Mouse (Mus musculus): ENCODE measurements around the gene Olfr97. TPM values are rescaled to one million over a fixed set of nuclear protein-coding genes. Genes with fewer than 3 reads are reported as not detected.
A peak's percentile ranks its signal among the peaks of the same experiment; 100 is the strongest.
"Not testable (repeated sequence)": the region's sequence is repeated elsewhere in the genome, so short reads cannot be mapped to it uniquely, and the experiment has no call there.

Olfr97 gene
- polyA plus RNA-seq (2015; fragmentation: Nextera tagmentation; extraction: Ambion mirVana) = not detected in 2 replicates

GRCm38 (mm10) chr17:37237230-37237629 is at the start of gene Olfr97:
Gene Olfr97 (minus strand): TSS chr17:37237330.
- H3K4me2 ChIP-seq; H3K36me3 ChIP-seq; H3K27ac ChIP-seq (replicated peaks); H3K4me1 ChIP-seq; H3K4me3 ChIP-seq; H3K27me3 ChIP-seq (replicated peaks); H3K9me3 ChIP-seq; ATAC-seq (ENCODE audit: extremely low read depth, insufficient number of reproducible peaks, low FRiP score, low TSS enrichment); H3K9ac ChIP-seq: not testable (repeated sequence)
- 74% methylated on average over 2 of the region's 2 CpGs for WGBS

GRCm38 (mm10) chr17:37283360-37283759 is 46.2 kb upstream of the Olfr97 start, which contains the start of gene Olfr99:
Gene Olfr99 (minus strand): TSS chr17:37283460.
- Histone ChIP-seq H3K27ac (replicated peaks) (no peak within 1 kb of the TSS), H3K4me1 (no peaks in the 10 kb centered on the region), H3K4me3 (no peak within 1 kb of the TSS), H3K4me2 (no peak within 1 kb of the TSS), H3K9me3 (no peaks in the 10 kb centered on the region), H3K9ac (no peak within 1 kb of the TSS), H3K36me3 (no peaks in the 10 kb centered on the region), H3K27me3 (replicated peaks) (no peaks in the 10 kb centered on the region)
- ATAC-seq (ENCODE audit: extremely low read depth, insufficient number of reproducible peaks, low FRiP score, low TSS enrichment) = no peak
- WGBS = 66% methylated on average over 1 of the region's 1 CpGs

DNA sequence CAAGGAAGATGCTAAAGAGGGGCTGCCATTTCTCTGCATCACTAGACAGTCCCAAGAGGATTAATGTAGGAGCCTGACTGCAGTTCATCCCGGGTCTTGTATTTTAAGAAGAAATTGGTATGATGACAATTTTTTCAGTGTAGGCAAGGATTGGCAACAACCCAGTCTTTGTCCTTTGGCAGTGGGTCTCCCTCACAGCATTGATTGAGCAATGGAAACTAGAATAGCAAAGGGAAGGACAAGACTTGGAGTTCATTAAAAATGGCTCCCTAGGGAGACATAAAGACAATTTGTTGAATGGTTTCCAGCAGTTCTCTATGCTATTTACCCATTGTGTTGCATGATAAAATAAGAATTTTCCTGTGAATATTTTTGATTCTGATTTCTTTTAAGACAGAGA is 43.2 kb upstream of the Olfr97 start:
- WGBS = 59% methylated on average over 1 of the region's 1 CpGs
- Histone ChIP-seq H3K9me3 (no peaks in the 10 kb centered on the region), H3K4me2 (no peak overlapping the region), H3K4me1 (no peaks in the 10 kb centered on the region), H3K4me3 (no peak overlapping the region), H3K9ac (no peak overlapping the region), H3K27me3 (replicated peaks) (no peaks in the 10 kb centered on the region), H3K36me3 (no peaks in the 10 kb centered on the region), H3K27ac (replicated peaks) (no peak overlapping the region)
- no peak for ATAC-seq (ENCODE audit: extremely low read depth, insufficient number of reproducible peaks, low FRiP score, low TSS enrichment)

- no peaks in the 10 kb centered on the region for H3K27me3 ChIP-seq (replicated peaks)
- no peak overlapping the region for H3K4me2 ChIP-seq
- no peak overlapping the region for H3K27ac ChIP-seq (replicated peaks)
- no peak for ATAC-seq (ENCODE audit: extremely low read depth, insufficient number of reproducible peaks, low FRiP score, low TSS enrichment)
- H3K9ac ChIP-seq = no peak overlapping the region
- no peaks in the 10 kb centered on the region for H3K4me1 ChIP-seq
- H3K4me3 ChIP-seq = no peak overlapping the region
- H3K36me3 ChIP-seq = no peaks in the 10 kb centered on the region
- no peaks in the 10 kb centered on the region for H3K9me3 ChIP-seq
Measured at GRCm38 (mm10) chr17:37276573-37276972, 39.4 kb upstream of the Olfr97 start.

- Histone ChIP-seq H3K4me1 (peaks cover 2% of the 10 kb centered on the region), H3K9me3 (no peaks in the 10 kb centered on the region), H3K9ac (no peak overlapping the region), H3K36me3 (no peaks in the 10 kb centered on the region), H3K4me2 (no peak overlapping the region), H3K27me3 (replicated peaks) (0 out of 2 replicates have a peak, but pooled peaks cover 8% of the 10 kb centered on the region), H3K4me3 (no peak overlapping the region), H3K27ac (replicated peaks) (no peak overlapping the region)
- no peak for ATAC-seq (ENCODE audit: extremely low read depth, insufficient number of reproducible peaks, low FRiP score, low TSS enrichment)
- 57% methylated on average over 2 of the region's 2 CpGs for WGBS
Measured at GRCm38 (mm10) chr17:37275626-37276248, 38.6 kb upstream of the Olfr97 start.

GRCm38 (mm10) chr17:37270702-37271092 is 33.6 kb upstream of the Olfr97 start:
- H3K4me3 ChIP-seq = peak overlapping the region; percentile 66
- no peaks in the 10 kb centered on the region for H3K9me3 ChIP-seq
- H3K9ac ChIP-seq = peak overlapping the region; percentile 69
- peak overlapping the region; percentile 99 for H3K4me2 ChIP-seq
- ATAC-seq (ENCODE audit: extremely low read depth, insufficient number of reproducible peaks, low FRiP score, low TSS enrichment) = 0 out of 2 replicates have a peak, but pooled peaks have one; percentile 22
- 48% methylated on average over 8 of the region's 8 CpGs for WGBS
- 0 out of 2 replicates have a peak, but pooled peaks cover 8% of the 10 kb centered on the region for H3K27me3 ChIP-seq (replicated peaks)
- H3K36me3 ChIP-seq = no peaks in the 10 kb centered on the region
- H3K4me1 ChIP-seq = peaks cover 7% of the 10 kb centered on the region
- no peak overlapping the region for H3K27ac ChIP-seq (replicated peaks)

GRCm38 (mm10) chr17:37270058-37270701 is 33.0 kb upstream of the Olfr97 start, which contains the start of gene H2-M3:
Gene H2-M3 (plus strand): TSS chr17:37270220.
- Histone ChIP-seq H3K4me3 (peak within 1 kb of the TSS; percentile 66), H3K27me3 (replicated peaks) (0 out of 2 replicates have a peak, but pooled peaks cover 8% of the 10 kb centered on the region), H3K4me2 (peak within 1 kb of the TSS; percentile 99), H3K9me3 (no peaks in the 10 kb centered on the region), H3K4me1 (peaks cover 7% of the 10 kb centered on the region), H3K36me3 (no peaks in the 10 kb centered on the region), H3K9ac (peak within 1 kb of the TSS; percentile 69), H3K27ac (replicated peaks) (no peak within 1 kb of the TSS)
- ATAC-seq (ENCODE audit: extremely low read depth, insufficient number of reproducible peaks, low FRiP score, low TSS enrichment) = 0 out of 2 replicates have a peak, but pooled peaks have one; percentile 64
- 1% methylated on average over 26 of the region's 26 CpGs for WGBS

GRCm38 (mm10) chr17:37263626-37264025 is 26.5 kb upstream of the Olfr97 start, which contains the start of gene Olfr98:
Gene Olfr98 (minus strand): TSS chr17:37263749.
- Histone ChIP-seq H3K9ac (no peak within 1 kb of the TSS), H3K4me1 (no peaks in the 10 kb centered on the region), H3K4me3 (no peak within 1 kb of the TSS), H3K27me3 (replicated peaks) (no peaks in the 10 kb centered on the region), H3K27ac (replicated peaks) (no peak within 1 kb of the TSS), H3K9me3 (no peaks in the 10 kb centered on the region), H3K36me3 (no peaks in the 10 kb centered on the region), H3K4me2 (no peak within 1 kb of the TSS)
- no peak for ATAC-seq (ENCODE audit: extremely low read depth, insufficient number of reproducible peaks, low FRiP score, low TSS enrichment)
- 82% methylated on average over 1 of the region's 1 CpGs for WGBS

DNA sequence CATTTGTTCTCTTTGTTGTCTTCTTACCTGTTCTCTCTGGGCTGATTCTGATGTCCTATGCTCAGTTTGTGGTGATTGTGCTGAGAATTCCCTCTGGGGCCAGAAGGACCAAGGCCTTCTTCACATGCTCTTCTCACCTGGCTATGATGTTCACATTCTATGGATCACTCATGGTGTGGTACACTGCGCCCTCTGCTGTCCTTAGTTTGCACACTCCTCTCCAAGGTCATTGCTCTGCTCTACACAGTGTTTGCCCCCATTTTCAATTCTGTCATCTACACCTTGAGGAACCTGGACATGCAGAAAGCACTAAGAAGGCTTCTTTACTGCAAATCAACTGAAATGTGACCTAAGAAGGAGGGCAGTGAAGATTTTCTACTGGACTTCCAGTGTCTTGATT is 13.4 kb upstream of the Olfr97 start:
- no peaks in the 10 kb centered on the region for H3K36me3 ChIP-seq
- no peak overlapping the region for H3K4me3 ChIP-seq
- no peaks in the 10 kb centered on the region for H3K27me3 ChIP-seq (replicated peaks)
- no peak for ATAC-seq (ENCODE audit: extremely low read depth, insufficient number of reproducible peaks, low FRiP score, low TSS enrichment)
- H3K4me1 ChIP-seq = no peaks in the 10 kb centered on the region
- no peak overlapping the region for H3K4me2 ChIP-seq
- no peaks in the 10 kb centered on the region for H3K9me3 ChIP-seq
- no peak overlapping the region for H3K9ac ChIP-seq
- WGBS = 26% methylated on average over 1 of the region's 1 CpGs
- H3K27ac ChIP-seq (replicated peaks) = no peak overlapping the region

- ATAC-seq (ENCODE audit: extremely low read depth, insufficient number of reproducible peaks, low FRiP score, low TSS enrichment) = no peak
- Histone ChIP-seq H3K27me3 (replicated peaks) (no peaks in the 10 kb centered on the region), H3K4me2 (no peak overlapping the region), H3K27ac (replicated peaks) (no peak overlapping the region), H3K36me3 (no peaks in the 10 kb centered on the region), H3K4me1 (no peaks in the 10 kb centered on the region), H3K9ac (no peak overlapping the region), H3K9me3 (no peaks in the 10 kb centered on the region), H3K4me3 (no peak overlapping the region)
Measured at GRCm38 (mm10) chr17:37249460-37249859, 12.3 kb upstream of the Olfr97 start.

DNA sequence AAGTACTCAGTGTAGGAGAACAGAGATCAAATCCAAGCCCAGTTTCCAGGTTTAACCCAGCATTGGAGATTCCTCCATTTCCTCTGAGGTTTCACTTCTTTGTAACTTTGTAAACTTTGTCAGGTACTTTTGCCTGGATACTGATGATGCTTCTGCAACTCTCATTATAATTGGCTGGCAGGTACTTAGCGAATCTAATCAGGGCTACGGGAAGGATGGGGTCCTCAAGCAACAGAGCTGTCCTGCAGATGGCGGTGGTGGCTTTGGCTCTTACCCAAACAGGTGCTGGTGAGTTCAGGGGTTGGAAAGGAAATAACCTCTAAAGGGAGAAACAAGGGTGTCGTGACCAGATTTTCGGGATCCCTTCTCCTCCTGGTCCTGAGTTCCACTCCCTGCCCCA is 9.6 kb upstream of the Olfr97 start:
- no peak overlapping the region for H3K4me3 ChIP-seq
- H3K27ac ChIP-seq (replicated peaks) = no peak overlapping the region
- H3K36me3 ChIP-seq = no peaks in the 10 kb centered on the region
- H3K9me3 ChIP-seq = no peaks in the 10 kb centered on the region
- 24% methylated on average over 5 of the region's 5 CpGs for WGBS
- no peak overlapping the region for H3K4me2 ChIP-seq
- H3K4me1 ChIP-seq = no peaks in the 10 kb centered on the region
- ATAC-seq (ENCODE audit: extremely low read depth, insufficient number of reproducible peaks, low FRiP score, low TSS enrichment) = no peak
- H3K27me3 ChIP-seq (replicated peaks) = no peaks in the 10 kb centered on the region
- no peak overlapping the region for H3K9ac ChIP-seq

- H3K36me3 ChIP-seq = no peaks in the 10 kb centered on the region
- H3K4me2 ChIP-seq = no peak overlapping the region
- H3K27ac ChIP-seq (replicated peaks) = no peak overlapping the region
- no peak overlapping the region for H3K9ac ChIP-seq
- no peaks in the 10 kb centered on the region for H3K4me1 ChIP-seq
- no peaks in the 10 kb centered on the region; the same call in 1 of the 2 replicates for H3K9me3 ChIP-seq
- WGBS = 50% methylated on average over 3 of the region's 3 CpGs
- H3K4me3 ChIP-seq = no peak overlapping the region
- ATAC-seq (ENCODE audit: extremely low read depth, insufficient number of reproducible peaks, low FRiP score, low TSS enrichment) = no peak
- no peaks in the 10 kb centered on the region for H3K27me3 ChIP-seq (replicated peaks)
Measured at GRCm38 (mm10) chr17:37242198-37242597, 5.1 kb upstream of the Olfr97 start.

All from heart, embryonic 13.5 days (tissue).